14 mouse cellular contexts compared by ENCODE assay signal in genomic region chr17:48315905-48316579, GRCm38 (mm10). TPM values are rescaled to one million over a fixed set of nuclear protein-coding genes. Genes with fewer than 3 reads are reported as not detected.
DNase-seq lines count a peak whose midpoint lies in the region; ATAC-seq lines count a peak whose summit lies in the region.
"Not testable (repeated sequence)": the region's sequence is repeated elsewhere in the genome, so short reads cannot be mapped to it uniquely, and the experiment has no call there.
"Had no signal": no experiment of that assay in that cellular context is flagged by ENCODE, and none has a peak within 500 bp of the region (broad histone marks: within the 10 kb centered on the region; RNA-seq: fewer than 3 reads in every experiment).

Gene B430306N03Rik, plus strand, starts transcription at chr17:48316141.

- ATAC-seq in liver, embryonic 16.5 days (ENCODE audit: low read depth): 0 out of 2 replicates have a peak, but pooled peaks have one; percentile 11

- H3K4me1 ChIP-seq in liver, embryonic 16.5 days (ENCODE audit: control insufficient read depth, low read depth, low read length): not testable (repeated sequence)

- not testable (repeated sequence) for H3K36me3 ChIP-seq in liver, embryonic 16.5 days (ENCODE audit: control insufficient read depth, insufficient read depth)
- H3K36me3 ChIP-seq in macrophage (ENCODE audit: inconsistent target): peaks cover 18% of the 10 kb centered on the region; the same call in 1 of the 2 replicates

- H3K9ac ChIP-seq in liver, embryonic 16.5 days (ENCODE audit: low read depth, low read length): not testable (repeated sequence)

- peak; percentile 55 to 57 for DNase-seq in B cell, adult 2 months
- peak; percentile 38 for DNase-seq in MEL-GATA-1-ER (ENCODE audit: extremely low read depth, low read depth)
- DNase-seq in heart, adult 11 months: peak; percentile 90
- peak; percentile 40 for DNase-seq in naive thymus-derived CD4-positive, alpha-beta T cell, adult 2 months (ENCODE audit: low read depth)
- peak; percentile 62 to 71 for DNase-seq in spleen, postnatal 36 days (ENCODE audit: low spot score in 2 of 2)

- peak within 1 kb of the TSS; percentile 21 for H3K4me3 ChIP-seq in liver, embryonic 16.5 days (ENCODE audit: low read depth, low read length)
- peak within 1 kb of the TSS; percentile 29 for H3K4me3 ChIP-seq in macrophage (ENCODE audit: inconsistent target)

- peak within 1 kb of the TSS; percentile 30 for H3K27ac ChIP-seq in liver, embryonic 16.5 days (ENCODE audit: low read length)
- peak within 1 kb of the TSS; percentile 94 for H3K27ac ChIP-seq in macrophage

- not testable (repeated sequence) for H3K9me3 ChIP-seq in liver, embryonic 16.5 days (replicated peaks; ENCODE audit: control insufficient read depth, low read length)

- H3K27me3 ChIP-seq in liver, embryonic 16.5 days (ENCODE audit: control insufficient read depth, insufficient read depth, low read depth, low read length): not testable (repeated sequence)

- not testable (repeated sequence) for H3K4me2 ChIP-seq in liver, embryonic 16.5 days (ENCODE audit: low read depth, low read length)

- WGBS in liver, embryonic 16.5 days (ENCODE audit: insufficient replicate concordance): 30% methylated on average over 3 of the region's 3 CpGs
- 13% methylated on average over 3 of the region's 3 CpGs for WGBS in macrophage (ENCODE audit: missing documents)

- H3K79me2 ChIP-seq in macrophage (ENCODE audit: inconsistent target): peaks cover 43% of the 10 kb centered on the region; the same call in 1 of the 2 replicates

RNA-seq across cellular contexts. Expression of gene B430306N03Rik, which starts in this region (rescaled TPM):
- polyA plus RNA-seq in liver, embryonic 16.5 days (2015; fragmentation: Nextera tagmentation; extraction: Ambion mirVana): 4.0 and 4.1 TPM in 2 replicates
- 100 to 1,000 TPM in 1 of 26 experiments, 10 to 100 TPM in 23, 1 to 10 TPM in 2; 5.0 to 104 (median 38.2) TPM for total RNA-seq in macrophage (2018; cell fraction: chromatin; rRNA removed)
- total RNA-seq in macrophage (2018; cell fraction: cytosol; rRNA removed): 10 to 100 TPM in 25 of 26 experiments, 1 to 10 TPM in 1; 8.4 to 75.4 (median 35.8) TPM
- total RNA-seq in macrophage (2018; cell fraction: nucleus; rRNA removed): 100 to 1,000 TPM in 6 of 26 experiments, 10 to 100 TPM in 20; 14.3 to 189 (median 63.5) TPM
- 36.0 to 70.3 TPM (median 51.1 TPM) in 3 replicates for polyA plus RNA-seq in macrophage (2018)
- total RNA-seq: layer of hippocampus, adult 2 months; layer of hippocampus, postnatal 14 days had no signal
- polyA plus RNA-seq: C2C12; embryonic facial prominence, embryonic 11.5 days; hindbrain, embryonic 12.5 days; hindbrain, postnatal 0 days; myocyte had no signal

Comparison
In these comparisons a context has a peak if more than half of its experiments do, and no peak if none do; other contexts are left out.
1. Peak in every context shown above with its lines: DNase-seq, ATAC-seq, H3K4me3 ChIP-seq and H3K27ac ChIP-seq.
2. DNase-seq: peak in every context shown above with its lines; median percentile 90 in heart, adult 11 months; 66 in spleen, postnatal 36 days; 56 in B cell, adult 2 months; 40 in naive thymus-derived CD4-positive, alpha-beta T cell, adult 2 months; 38 in MEL-GATA-1-ER.